Mouse (Mus musculus) kidney, postnatal 0 days (tissue): ENCODE measurements around the gene Sfrp2. TPM values are rescaled to one million over a fixed set of nuclear protein-coding genes. Genes with fewer than 3 reads are reported as not detected.

ENCODE experiments used
- ATAC-seq: fragments of 200-750 bp; cut with Nextera tagmentation; replicated peaks from 2 replicates; pipeline ENCODE4 v1.8.0; 2017; ENCODE audit warnings: low read depth, moderate number of reproducible peaks, moderate TSS enrichment, moderate library complexity; ENCODE audit not compliant: low FRiP score
- DNase-seq: peaks from one replicate; pipeline ENCODE4 v3.0.0-alpha.2; 2016; ENCODE audit warnings: low spot score
- H3K27ac ChIP-seq: fragments of 300-500 bp; sonication (generic); 2 replicates; pipeline ENCODE4 v1.5.1; 2014; ENCODE audit warnings: mild to moderate bottlenecking
- H3K27me3 ChIP-seq: fragments of 300-500 bp; sonication (generic); 2 replicates; pipeline ENCODE4 v1.6.1; 2014; ENCODE audit warnings: low read length, mixed read lengths; ENCODE audit not compliant: insufficient read depth
- H3K36me3 ChIP-seq: fragments of 300-500 bp; sonication (generic); 2 replicates; pipeline ENCODE4 v1.6.1; 2014; ENCODE audit warnings: low read length, mixed read lengths; ENCODE audit not compliant: insufficient read depth
- H3K4me1 ChIP-seq: fragments of 300-500 bp; sonication (generic); replicated peaks from 2 replicates; pipeline ENCODE4 v1.6.1; 2014; ENCODE audit warnings: antibody characterized with exemption, low read length, mixed read lengths; ENCODE audit not compliant: insufficient read depth
- H3K4me2 ChIP-seq: fragments of 300-500 bp; sonication (generic); 2 replicates; pipeline ENCODE4 v1.6.1; 2014; ENCODE audit warnings: mild to moderate bottlenecking, low read length, moderate library complexity, mixed read lengths
- H3K4me3 ChIP-seq: fragments of 300-500 bp; sonication (generic); replicated peaks from 2 replicates; pipeline ENCODE4 v1.5.1; 2014; ENCODE audit warnings: low read depth, low read length
- H3K9ac ChIP-seq: fragments of 300-500 bp; sonication (generic); 2 replicates; pipeline ENCODE4 v1.6.1; 2014; ENCODE audit warnings: low read depth, low read length
- H3K9me3 ChIP-seq: fragments of 300-500 bp; sonication (generic); replicated peaks from 2 replicates; pipeline ENCODE4 v1.6.1; 2016; ENCODE audit warnings: low read length, inconsistent platforms, mixed read lengths
- CTCF ChIP-seq: IDR thresholded peaks from 2 replicates; pipeline ENCODE4 v1.5.1; 2016; ENCODE audit warnings: antibody characterized with exemption, low read depth, mild to moderate bottlenecking, moderate library complexity
- WGBS: fragments of 180-500 bp; shearing (Covaris S2); extraction: QIAGEN DNeasy Blood & Tissue Kit; methylation state at CpG from one replicate; pipeline ENCODE4 v1.1.7; 2014; 5-methylcytosine and 5-hydroxymethylcytosine counted together
- polyA plus RNA-seq: library from polyadenylated mRNA; unstranded; fragments of >200 nt; fragmentation: Nextera tagmentation; extraction: Ambion mirVana; gene quantifications from 2 replicates; pipeline ENCODE4 v1.2.1, GENCODE M21; 2015

Gene Sfrp2
- polyA plus RNA-seq, 1 experiment from 2014 or later = 126 TPM

DNA sequence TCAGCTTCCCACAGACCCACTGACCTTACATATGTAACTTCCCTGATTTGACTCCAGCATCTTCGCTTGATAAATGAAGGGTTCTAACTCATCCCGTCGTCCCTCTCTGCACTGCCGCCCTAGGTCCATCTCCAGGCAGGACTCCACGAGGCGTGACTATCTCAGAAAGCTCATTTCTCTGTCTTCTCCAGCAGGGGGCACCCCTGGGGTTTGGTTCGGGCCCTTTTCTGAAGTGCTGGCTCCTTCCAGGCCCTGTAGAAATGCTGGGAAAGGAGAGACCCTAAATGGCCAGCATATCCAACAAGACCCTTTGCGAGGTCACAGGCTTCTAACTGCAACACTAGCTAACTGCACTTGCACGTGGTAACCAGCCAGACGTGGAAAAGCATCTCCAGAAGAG lies 31.7 kb downstream of the Sfrp2 start:
- Histone ChIP-seq H3K4me3 (no peak overlapping the region), H3K36me3 (no peaks in the 10 kb centered on the region), H3K9me3 (no peaks in the 10 kb centered on the region), H3K4me1 (no peaks in the 10 kb centered on the region), H3K4me2 (0 out of 2 replicates have a peak overlapping the region, but pooled peaks have one; percentile 6), H3K9ac (no peak overlapping the region), H3K27me3 (no peaks in the 10 kb centered on the region), H3K27ac (no peak overlapping the region)
- ATAC-seq (peak; percentile 54), DNase-seq (peak; percentile 78)
- 5% methylated on average over 10 of the region's 10 CpGs for WGBS
- peak; percentile 80 for TF ChIP-seq CTCF

DNA sequence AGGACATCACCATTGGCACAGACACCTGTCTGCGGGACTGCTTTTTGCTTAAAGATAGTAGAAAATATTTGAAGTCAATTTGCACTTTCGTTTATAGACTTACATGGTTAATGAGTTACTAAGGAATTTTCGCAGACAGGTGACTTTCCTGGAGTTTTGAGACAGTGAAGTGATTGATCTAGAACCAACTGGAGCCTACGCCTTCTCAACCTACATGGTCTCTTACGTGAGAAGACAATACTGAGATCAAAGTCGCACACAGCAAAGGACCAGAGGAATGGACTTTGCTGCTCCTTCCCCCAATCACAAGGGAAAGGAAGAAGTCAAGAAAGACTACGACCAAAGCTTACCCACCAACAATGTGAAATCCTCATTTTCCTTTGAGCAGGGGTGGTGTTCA lies 33.4 kb downstream of the Sfrp2 start:
- no peak for TF ChIP-seq CTCF
- ATAC-seq = no peak
- no peaks in the 10 kb centered on the region for H3K36me3 ChIP-seq
- no peak overlapping the region for H3K4me3 ChIP-seq
- 78% methylated on average over 7 of the region's 7 CpGs for WGBS
- no peak overlapping the region for H3K27ac ChIP-seq
- H3K27me3 ChIP-seq = no peaks in the 10 kb centered on the region
- H3K4me2 ChIP-seq = no peak overlapping the region
- H3K9ac ChIP-seq = no peak overlapping the region
- H3K9me3 ChIP-seq = no peaks in the 10 kb centered on the region
- DNase-seq = no peak
- no peaks in the 10 kb centered on the region for H3K4me1 ChIP-seq

DNA sequence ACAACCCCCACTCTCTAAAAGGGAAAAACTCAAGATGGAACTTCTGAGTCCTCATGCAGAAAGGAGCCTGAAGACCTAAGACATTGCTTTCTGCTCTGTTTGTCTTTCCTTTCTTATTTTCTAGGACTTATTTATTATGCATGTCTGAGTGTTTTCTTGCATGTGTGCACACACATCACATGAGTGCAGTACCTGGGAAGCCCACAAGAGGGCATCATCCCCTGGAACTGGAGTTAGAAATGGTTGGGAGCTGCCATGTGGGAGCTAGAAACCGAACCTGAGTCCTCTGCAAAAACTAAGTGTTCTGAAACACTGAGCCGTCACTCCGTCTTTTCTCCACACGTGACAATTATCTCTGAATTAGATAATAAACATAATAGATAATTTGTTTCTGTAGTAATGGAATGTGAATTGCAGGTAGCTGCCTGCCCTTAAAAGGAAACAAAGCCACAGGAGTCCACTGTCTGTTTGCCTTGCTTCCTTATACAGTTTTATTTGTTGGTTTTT lies 35.6 kb downstream of the Sfrp2 start:
- Histone ChIP-seq H3K4me2 (no peak overlapping the region), H3K27ac (no peak overlapping the region), H3K36me3 (no peaks in the 10 kb centered on the region), H3K4me1 (no peaks in the 10 kb centered on the region), H3K27me3 (no peaks in the 10 kb centered on the region), H3K4me3 (no peak overlapping the region), H3K9ac (no peak overlapping the region), H3K9me3 (no peaks in the 10 kb centered on the region)
- ATAC-seq (no peak), DNase-seq (no peak)
- peak; percentile 46; the same call in 1 of the 2 replicates for TF ChIP-seq CTCF
- 97% methylated on average over 4 of the region's 4 CpGs for WGBS

DNA sequence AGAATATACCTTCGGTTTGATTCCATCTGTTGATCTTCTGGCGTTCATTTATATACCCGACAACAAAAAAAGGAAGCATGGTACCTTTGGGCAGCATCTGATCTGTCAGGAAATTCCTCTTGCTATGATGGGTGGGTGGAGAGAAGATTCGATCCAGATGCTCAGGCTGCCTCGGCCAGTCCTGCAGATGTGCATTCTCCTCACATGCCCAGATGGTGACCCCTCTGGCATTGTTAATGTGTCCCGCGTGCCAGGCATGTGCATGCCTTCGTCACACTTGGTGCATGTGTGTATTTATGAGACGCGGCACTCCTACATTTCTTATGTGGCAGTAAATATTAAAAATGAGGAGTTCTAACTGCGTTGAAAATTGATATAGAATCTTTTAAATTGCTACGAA lies 42.4 kb downstream of the Sfrp2 start:
- no peaks in the 10 kb centered on the region for H3K9me3 ChIP-seq
- DNase-seq = no peak
- 83% methylated on average over 12 of the region's 12 CpGs for WGBS

DNA sequence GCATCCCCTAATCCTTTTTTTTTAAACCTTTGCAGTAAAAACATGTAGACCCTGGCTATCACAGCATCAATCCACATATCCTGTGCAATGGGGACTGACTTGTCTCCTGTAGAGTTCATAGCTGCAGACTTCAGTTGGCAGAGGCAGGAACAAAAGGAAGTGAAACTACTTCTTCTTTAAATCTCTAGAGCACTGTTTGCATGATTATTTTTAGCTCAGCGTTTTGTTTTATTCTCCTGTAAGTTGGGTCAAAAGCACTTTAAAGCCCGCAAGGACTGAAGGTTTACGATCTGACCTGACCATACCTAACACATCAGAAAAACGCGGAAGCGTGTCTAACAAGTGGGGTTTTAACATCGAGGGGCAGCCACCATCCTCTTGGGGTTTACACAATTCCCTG lies 45.9 kb downstream of the Sfrp2 start:
- WGBS = 35% methylated on average over 7 of the region's 7 CpGs
- ATAC-seq = no peak

More for the DNA sequence above, 42.4 kb downstream of the Sfrp2 start:
- no peaks in the 10 kb centered on the region for H3K36me3 ChIP-seq
- no peak for TF ChIP-seq CTCF
- H3K27me3 ChIP-seq = no peaks in the 10 kb centered on the region
- no peak for ATAC-seq
- no peak overlapping the region for H3K4me3 ChIP-seq
- no peak overlapping the region for H3K9ac ChIP-seq
- H3K4me1 ChIP-seq = no peaks in the 10 kb centered on the region
- no peak overlapping the region for H3K4me2 ChIP-seq
- no peak overlapping the region for H3K27ac ChIP-seq

DNA sequence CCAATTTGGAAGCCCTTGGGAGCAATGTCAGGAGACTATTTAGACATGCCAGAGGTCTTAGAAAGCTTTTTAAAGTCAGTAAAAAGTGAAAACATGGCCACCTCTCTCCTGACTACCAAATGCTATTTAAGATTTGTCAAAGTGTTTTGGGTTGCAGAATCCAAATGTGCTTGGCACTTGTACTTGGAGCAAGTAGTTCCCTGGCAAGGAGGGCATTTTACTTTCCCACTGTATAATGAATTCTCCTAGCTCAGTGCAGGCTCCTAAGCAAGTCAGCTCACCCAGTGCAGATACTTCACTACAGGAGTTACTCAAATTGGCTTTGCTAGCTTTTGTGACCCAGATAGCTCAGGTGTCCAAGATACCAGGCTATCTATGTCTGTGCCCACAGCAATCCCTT lies 46.7 kb downstream of the Sfrp2 start:
- DNase-seq (no peak), ATAC-seq (no peak)
- H3K9ac ChIP-seq = no peak overlapping the region
- H3K4me2 ChIP-seq = no peak overlapping the region
- no peaks in the 10 kb centered on the region for H3K4me1 ChIP-seq
- H3K9me3 ChIP-seq = no peaks in the 10 kb centered on the region
- H3K27me3 ChIP-seq = no peaks in the 10 kb centered on the region
- H3K4me3 ChIP-seq = no peak overlapping the region
- H3K36me3 ChIP-seq = no peaks in the 10 kb centered on the region
- TF ChIP-seq CTCF = no peak
- no peak overlapping the region for H3K27ac ChIP-seq

More for the DNA sequence above, 45.9 kb downstream of the Sfrp2 start:
- Histone ChIP-seq H3K9ac (no peak overlapping the region), H3K4me2 (no peak overlapping the region), H3K27ac (no peak overlapping the region), H3K9me3 (no peaks in the 10 kb centered on the region), H3K4me3 (no peak overlapping the region), H3K36me3 (no peaks in the 10 kb centered on the region), H3K4me1 (no peaks in the 10 kb centered on the region), H3K27me3 (no peaks in the 10 kb centered on the region)
- no peak for TF ChIP-seq CTCF
- DNase-seq = no peak

DNA sequence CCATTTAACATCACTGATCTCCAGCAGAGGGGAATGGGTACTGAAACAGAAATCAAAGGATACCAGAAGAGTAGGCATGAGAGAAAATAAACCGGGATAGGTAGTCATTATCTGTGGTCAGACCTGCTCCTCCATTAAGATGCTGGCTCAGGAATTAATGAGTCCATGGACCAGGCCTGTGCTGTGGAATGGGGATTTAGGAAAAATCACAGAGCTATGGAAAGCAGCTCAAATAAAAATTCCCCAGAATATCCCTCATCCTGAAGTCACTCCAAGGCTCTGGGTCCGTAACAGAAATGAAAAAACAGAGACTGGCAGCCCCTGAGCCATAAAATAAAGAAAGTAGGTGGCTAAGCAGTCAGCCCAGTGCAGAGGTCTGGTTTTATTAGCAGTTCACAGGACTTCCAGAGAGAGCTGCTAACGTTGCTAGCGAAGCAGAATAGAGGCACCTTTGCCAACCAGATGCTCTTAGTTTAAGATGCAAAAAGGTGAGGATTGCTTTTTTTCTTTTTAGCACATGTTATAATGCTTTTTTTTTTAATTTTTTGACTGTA lies 50.3 kb downstream of the Sfrp2 start:
- H3K27me3 ChIP-seq = no peaks in the 10 kb centered on the region
- no peaks in the 10 kb centered on the region for H3K36me3 ChIP-seq
- 67% methylated on average over 4 of the region's 4 CpGs for WGBS
- no peak for TF ChIP-seq CTCF
- H3K9me3 ChIP-seq = no peaks in the 10 kb centered on the region
- DNase-seq = no peak
- H3K9ac ChIP-seq = no peak overlapping the region
- no peak for ATAC-seq
- no peaks in the 10 kb centered on the region for H3K4me1 ChIP-seq
- no peak overlapping the region for H3K4me2 ChIP-seq
- no peak overlapping the region for H3K4me3 ChIP-seq
- H3K27ac ChIP-seq = no peak overlapping the region
